Mouse (Mus musculus) lung, embryonic 14.5 days (tissue): Measurements from ENCODE around the gene Myh7b. TPM values are rescaled to one million over a fixed set of nuclear protein-coding genes. Genes with fewer than 3 reads are reported as not detected.

Source experiments
- ATAC-seq: fragments of 200-750 bp; cut with Nextera tagmentation; 2 replicates; pipeline ENCODE4 v1.8.0; 2017; ENCODE audit warnings: mild to moderate bottlenecking, moderate TSS enrichment, moderate library complexity; ENCODE audit not compliant: insufficient read depth
- DNase-seq: peaks from one replicate; pipeline ENCODE4 v3.0.0-alpha.2; 2015
- H3K27ac ChIP-seq: fragments of 300-500 bp; sonication (generic); 2 replicates; pipeline ENCODE4 v1.5.1; 2014; ENCODE audit warnings: low read depth, mild to moderate bottlenecking, moderate library complexity
- H3K27me3 ChIP-seq: fragments of 300-500 bp; sonication (generic); 2 replicates; pipeline ENCODE4 v1.6.1; 2014; ENCODE audit warnings: low read length, control low read depth; ENCODE audit not compliant: insufficient read depth
- H3K36me3 ChIP-seq: fragments of 300-500 bp; sonication (generic); 2 replicates; pipeline ENCODE4 v1.6.1; 2014; ENCODE audit warnings: control low read depth; ENCODE audit not compliant: insufficient read depth
- H3K4me1 ChIP-seq: fragments of 300-500 bp; sonication (generic); 2 replicates; pipeline ENCODE4 v1.6.1; 2014; ENCODE audit warnings: antibody characterized with exemption, control low read depth; ENCODE audit not compliant: insufficient read depth
- H3K4me2 ChIP-seq: fragments of 300-500 bp; sonication (generic); 2 replicates; pipeline ENCODE4 v1.6.1; 2014; ENCODE audit warnings: mild to moderate bottlenecking
- H3K4me3 ChIP-seq: fragments of 300-500 bp; sonication (generic); 2 replicates; pipeline ENCODE4 v1.5.1; 2014; ENCODE audit warnings: low read depth, low read length
- H3K9ac ChIP-seq: fragments of 300-500 bp; sonication (generic); 2 replicates; pipeline ENCODE4 v1.6.1; 2014
- H3K9me3 ChIP-seq: fragments of 300-500 bp; sonication (generic); 2 replicates; pipeline ENCODE4 v1.6.1; 2016; ENCODE audit warnings: low read depth, low read length, control low read depth
- CTCF ChIP-seq: IDR thresholded peaks from 2 replicates; pipeline ENCODE4 v1.5.1; 2016; ENCODE audit warnings: antibody characterized with exemption, low read depth
- WGBS: fragments of 180-500 bp; shearing (Covaris S2); extraction: QIAGEN DNeasy Blood & Tissue Kit; methylation state at CpG from one replicate; pipeline ENCODE4 v1.1.7; 2014; 5-methylcytosine and 5-hydroxymethylcytosine counted together
- polyA plus RNA-seq: library from polyadenylated mRNA; unstranded; fragments of >200 nt; fragmentation: Nextera tagmentation; extraction: Ambion mirVana; gene quantifications from 2 replicates; pipeline ENCODE4 v1.2.1, GENCODE M21; 2014

Myh7b gene
- polyA plus RNA-seq, 1 experiment from 2014 or later, result 0.36 TPM

GRCm38 (mm10) chr2:155633731-155634130 lies 22.7 kb downstream of the Myh7b start:
- no peak overlapping the region for H3K4me3 ChIP-seq
- H3K9me3 ChIP-seq, result no peaks in the 10 kb centered on the region
- TF ChIP-seq CTCF, result no peak
- H3K36me3 ChIP-seq, result peaks cover 72% of the 10 kb centered on the region
- DNase-seq (no peak), ATAC-seq (no peak)
- H3K9ac ChIP-seq, result no peak overlapping the region
- 87% methylated on average over 9 of the region's 9 CpGs for WGBS
- no peak overlapping the region for H3K4me2 ChIP-seq
- H3K4me1 ChIP-seq, result no peaks in the 10 kb centered on the region
- peaks cover 38% of the 10 kb centered on the region for H3K27me3 ChIP-seq
- no peak overlapping the region for H3K27ac ChIP-seq

- Histone ChIP-seq H3K4me2 (no peak overlapping the region), H3K27me3 (peaks cover 30% of the 10 kb centered on the region), H3K4me3 (no peak overlapping the region), H3K4me1 (no peaks in the 10 kb centered on the region), H3K9ac (no peak overlapping the region), H3K27ac (no peak overlapping the region), H3K9me3 (no peaks in the 10 kb centered on the region), H3K36me3 (peaks cover 81% of the 10 kb centered on the region)
- DNase-seq, result no peak
- no peak for ATAC-seq
- 90% methylated on average over 8 of the region's 8 CpGs for WGBS
- no peak for TF ChIP-seq CTCF
These were observed 23.6 kb downstream of the Myh7b start for GRCm38 (mm10) chr2:155634562-155634961.

GRCm38 (mm10) chr2:155635961-155636360 lies 24.9 kb downstream of the Myh7b start:
- peaks cover 95% of the 10 kb centered on the region for H3K36me3 ChIP-seq

GRCm38 (mm10) chr2:155636881-155637280 lies 25.9 kb downstream of the Myh7b start:
- Histone ChIP-seq H3K9ac (no peak overlapping the region), H3K27ac (no peak overlapping the region), H3K27me3 (peaks cover 7% of the 10 kb centered on the region; the same call in 1 of the 2 replicates), H3K36me3 (peaks cover 97% of the 10 kb centered on the region), H3K4me3 (no peak overlapping the region), H3K4me1 (no peaks in the 10 kb centered on the region), H3K9me3 (no peaks in the 10 kb centered on the region), H3K4me2 (no peak overlapping the region)
- TF ChIP-seq CTCF, result no peak
- ATAC-seq, result no peak
- DNase-seq, result no peak

More at GRCm38 (mm10) chr2:155635961-155636360, 24.9 kb downstream of the Myh7b start:
- DNase-seq (no peak), ATAC-seq (no peak)
- no peaks in the 10 kb centered on the region for H3K4me1 ChIP-seq
- no peaks in the 10 kb centered on the region for H3K9me3 ChIP-seq
- 95% methylated on average over 8 of the region's 8 CpGs for WGBS
- H3K4me3 ChIP-seq, result no peak overlapping the region
- H3K27me3 ChIP-seq, result peaks cover 16% of the 10 kb centered on the region
- H3K9ac ChIP-seq, result no peak overlapping the region
- H3K27ac ChIP-seq, result no peak overlapping the region
- H3K4me2 ChIP-seq, result no peak overlapping the region
- no peak for TF ChIP-seq CTCF

- 87% methylated on average over 4 of the region's 4 CpGs for WGBS
- no peaks in the 10 kb centered on the region for H3K9me3 ChIP-seq
- H3K9ac ChIP-seq, result no peak overlapping the region
- H3K4me1 ChIP-seq, result no peaks in the 10 kb centered on the region
- no peak overlapping the region for H3K4me2 ChIP-seq
- no peak overlapping the region for H3K4me3 ChIP-seq
- DNase-seq (no peak), ATAC-seq (no peak)
- TF ChIP-seq CTCF, result no peak
- peaks cover 97% of the 10 kb centered on the region for H3K36me3 ChIP-seq
- no peak overlapping the region for H3K27ac ChIP-seq
- 0 out of 2 replicates have a peak, but pooled peaks cover 1% of the 10 kb centered on the region for H3K27me3 ChIP-seq
These were observed 26.4 kb downstream of the Myh7b start for GRCm38 (mm10) chr2:155637411-155637810.

- Histone ChIP-seq H3K27ac (no peak overlapping the region), H3K4me3 (no peak overlapping the region), H3K27me3 (no peaks in the 10 kb centered on the region), H3K4me1 (no peaks in the 10 kb centered on the region), H3K36me3 (peaks cover 93% of the 10 kb centered on the region), H3K9ac (no peak overlapping the region), H3K9me3 (no peaks in the 10 kb centered on the region), H3K4me2 (no peak overlapping the region)
- no peak for ATAC-seq
- no peak for DNase-seq
- no peak for TF ChIP-seq CTCF
- 90% methylated on average over 6 of the region's 6 CpGs for WGBS
These were observed 29.6 kb downstream of the Myh7b start for GRCm38 (mm10) chr2:155640656-155641055.

GRCm38 (mm10) chr2:155641540-155642472 lies 30.8 kb downstream of the Myh7b start:
- Histone ChIP-seq H3K4me3 (no peak overlapping the region), H3K4me2 (no peak overlapping the region), H3K9ac (no peak overlapping the region), H3K36me3 (peaks cover 84% of the 10 kb centered on the region), H3K4me1 (no peaks in the 10 kb centered on the region), H3K27me3 (no peaks in the 10 kb centered on the region), H3K27ac (no peak overlapping the region), H3K9me3 (no peaks in the 10 kb centered on the region)
- ATAC-seq, result no peak
- TF ChIP-seq CTCF, result no peak
- no peak for DNase-seq
- 84% methylated on average over 18 of the region's 18 CpGs for WGBS
